Mouse (Mus musculus): ENCODE data around the gene Lrmda.

- TF ChIP-seq POLR2A (IDR thresholded peaks at IDR 0.05; ENCODE audit: low read depth, low read length) (no peak), CTCF (IDR thresholded peaks at IDR 0.05; ENCODE audit: borderline replicate concordance, insufficient read depth, low read length) (no peak)
Observed at GRCm38 (mm10) chr14:22278053-22278452, 258.5 kb downstream of the Lrmda start.
